Mouse (Mus musculus): ENCODE measurements at regions not wholly inside any gene's neighbourhood (a gene's known extent, or its start where the extent isn't known, plus 50 kb on each side); places are given as distances from the start of the nearest gene placed in this dataset.

- Histone ChIP-seq H3K4me2 (ENCODE audit: low read depth) (no peak overlapping the region), H3K4me3 (ENCODE audit: low read depth, low read length) (no peak overlapping the region), H3K9me3 (ENCODE audit: control insufficient read depth, low read length) (no peaks in the 10 kb centered on the region), H3K27ac (ENCODE audit: low read depth, low read length) (no peak overlapping the region), H3K9ac (ENCODE audit: low read length) (no peak overlapping the region), H3K36me3 (ENCODE audit: control insufficient read depth, insufficient read depth, low read length) (no peaks in the 10 kb centered on the region), H3K4me1 (ENCODE audit: control insufficient read depth, insufficient read depth, low read length) (no peaks in the 10 kb centered on the region), H3K27me3 (ENCODE audit: control insufficient read depth, insufficient read depth, low read length) (no peaks in the 10 kb centered on the region)
- DNase-seq (ENCODE audit: low spot score): no peak
- no peak for ATAC-seq (ENCODE audit: insufficient read depth, low FRiP score, low TSS enrichment)
Measured at GRCm38 (mm10) chr10:38419771-38420170, 401.8 kb downstream of the Rfpl4b start.

DNA sequence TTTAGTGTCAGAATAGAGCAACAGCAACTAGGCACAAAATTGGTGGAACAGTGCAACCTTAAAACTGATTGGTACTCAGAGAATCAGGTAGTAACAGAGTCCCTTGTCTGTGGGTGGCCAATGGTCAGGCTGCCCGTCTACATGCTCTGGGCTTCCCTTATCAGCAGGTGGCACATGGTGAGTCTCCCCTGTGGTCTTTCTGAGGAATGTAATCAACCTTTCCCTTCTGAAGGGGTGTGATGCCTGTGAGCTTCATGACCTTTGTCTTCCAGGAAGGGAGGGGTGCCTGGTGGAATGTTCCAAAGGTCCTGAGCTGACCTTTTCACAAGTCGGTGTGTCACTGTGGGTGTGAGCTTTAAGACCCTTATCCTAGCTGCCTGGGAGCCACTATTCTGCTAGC is 438.4 kb downstream of the Rfpl4b start:
- no peak overlapping the region for H3K4me3 ChIP-seq (ENCODE audit: low read depth, low read length)
- H3K9ac ChIP-seq (ENCODE audit: low read length): no peak overlapping the region
- no peak overlapping the region for H3K4me2 ChIP-seq (ENCODE audit: low read depth)
- no peak for ATAC-seq (ENCODE audit: insufficient read depth, low FRiP score, low TSS enrichment)
- H3K4me1 ChIP-seq (ENCODE audit: control insufficient read depth, insufficient read depth, low read length): no peaks in the 10 kb centered on the region
- H3K27ac ChIP-seq (ENCODE audit: low read depth, low read length): no peak overlapping the region
- H3K27me3 ChIP-seq (ENCODE audit: control insufficient read depth, insufficient read depth, low read length): no peaks in the 10 kb centered on the region
- WGBS: 61% methylated on average over 2 of the region's 2 CpGs
- no peaks in the 10 kb centered on the region for H3K36me3 ChIP-seq (ENCODE audit: control insufficient read depth, insufficient read depth, low read length)
- H3K9me3 ChIP-seq (ENCODE audit: control insufficient read depth, low read length): no peaks in the 10 kb centered on the region
- no peak for DNase-seq (ENCODE audit: low spot score)

DNA sequence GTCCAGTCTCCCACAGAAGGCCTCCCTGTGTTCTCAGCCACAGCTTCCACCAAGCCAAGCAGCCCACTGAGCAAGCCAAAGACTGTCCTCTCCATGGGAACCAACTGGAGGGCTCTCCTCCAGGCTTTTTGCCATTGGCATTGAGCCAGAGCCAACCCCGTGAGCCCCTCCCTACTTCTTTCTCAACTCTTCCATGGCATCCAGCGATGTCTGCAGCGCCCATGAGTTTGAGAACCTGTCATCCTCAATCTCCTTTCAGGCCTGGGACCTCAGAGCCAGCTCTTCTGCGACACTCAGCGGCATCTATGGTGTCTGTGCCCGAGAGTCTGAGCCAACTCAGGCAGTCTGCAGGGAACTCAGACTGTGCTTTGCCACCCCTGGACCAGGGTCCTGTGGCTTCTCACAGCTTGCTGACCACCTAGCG is 439.7 kb downstream of the Rfpl4b start:
- Histone ChIP-seq H3K9me3 (ENCODE audit: control insufficient read depth, low read length) (no peaks in the 10 kb centered on the region), H3K9ac (ENCODE audit: low read length) (no peak overlapping the region)
- ATAC-seq (ENCODE audit: insufficient read depth, low FRiP score, low TSS enrichment): no peak

DNA sequence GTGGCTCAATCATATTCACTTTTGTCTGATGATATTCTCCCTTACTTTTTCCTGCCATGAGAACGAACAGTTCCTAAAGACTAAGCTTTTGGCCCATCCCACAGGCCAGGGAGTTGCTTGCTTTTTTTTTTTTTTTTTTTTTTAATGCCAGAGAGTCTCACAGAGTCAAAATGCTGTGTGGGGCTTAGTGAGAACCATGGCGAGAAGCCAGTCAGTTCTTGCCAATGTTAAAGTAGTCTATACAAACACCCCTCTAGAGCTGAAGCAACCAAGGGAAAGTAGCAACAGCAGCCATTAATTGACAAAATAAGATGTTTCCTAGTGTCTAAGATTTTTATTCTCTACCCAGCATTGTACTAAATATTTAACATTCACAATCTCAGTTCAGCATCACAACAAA is 441.2 kb downstream of the Rfpl4b start:
- no peaks in the 10 kb centered on the region for H3K4me1 ChIP-seq (ENCODE audit: control insufficient read depth, insufficient read depth, low read length)
- no peaks in the 10 kb centered on the region for H3K36me3 ChIP-seq (ENCODE audit: control insufficient read depth, insufficient read depth, low read length)
- no peak overlapping the region for H3K27ac ChIP-seq (ENCODE audit: low read depth, low read length)
- H3K9me3 ChIP-seq (ENCODE audit: control insufficient read depth, low read length): no peaks in the 10 kb centered on the region
- H3K4me2 ChIP-seq (ENCODE audit: low read depth): no peak overlapping the region
- ATAC-seq (ENCODE audit: insufficient read depth, low FRiP score, low TSS enrichment): no peak
- no peak overlapping the region for H3K9ac ChIP-seq (ENCODE audit: low read length)
- H3K4me3 ChIP-seq (ENCODE audit: low read depth, low read length): no peak overlapping the region
- WGBS: 84% methylated on average over 2 of the region's 2 CpGs
- DNase-seq (ENCODE audit: low spot score): no peak
- no peaks in the 10 kb centered on the region for H3K27me3 ChIP-seq (ENCODE audit: control insufficient read depth, insufficient read depth, low read length)

More for the DNA sequence above, 439.7 kb downstream of the Rfpl4b start:
- Histone ChIP-seq H3K36me3 (ENCODE audit: control insufficient read depth, insufficient read depth, low read length) (no peaks in the 10 kb centered on the region), H3K27ac (ENCODE audit: low read depth, low read length) (no peak overlapping the region), H3K4me2 (ENCODE audit: low read depth) (no peak overlapping the region), H3K4me3 (ENCODE audit: low read depth, low read length) (no peak overlapping the region), H3K4me1 (ENCODE audit: control insufficient read depth, insufficient read depth, low read length) (no peaks in the 10 kb centered on the region), H3K27me3 (ENCODE audit: control insufficient read depth, insufficient read depth, low read length) (no peaks in the 10 kb centered on the region)
- 91% methylated on average over 7 of the region's 7 CpGs for WGBS
- no peak for DNase-seq (ENCODE audit: low spot score)

DNA sequence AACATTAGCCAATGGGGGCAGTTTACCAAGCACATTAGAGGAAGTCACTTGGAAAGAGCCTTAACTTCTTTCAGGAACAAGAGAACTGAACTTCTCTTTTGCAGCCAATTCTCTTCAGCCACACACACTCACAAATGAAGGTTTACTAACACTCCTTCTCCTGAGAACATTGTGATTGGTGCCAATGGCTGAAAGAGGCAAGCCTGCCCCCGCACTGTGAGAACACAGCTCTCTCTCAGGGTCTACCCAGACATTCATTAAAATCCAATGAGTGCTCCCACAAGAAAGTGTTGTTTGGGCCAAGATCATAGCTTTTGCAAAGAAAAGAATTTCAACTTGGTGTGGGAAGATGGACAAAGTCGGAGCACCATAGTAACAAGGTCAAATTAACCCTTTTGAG is 454.8 kb downstream of the Rfpl4b start:
- no peaks in the 10 kb centered on the region for H3K27me3 ChIP-seq (ENCODE audit: control insufficient read depth, insufficient read depth, low read length)
- H3K4me1 ChIP-seq (ENCODE audit: control insufficient read depth, insufficient read depth, low read length): no peaks in the 10 kb centered on the region
- no peaks in the 10 kb centered on the region for H3K36me3 ChIP-seq (ENCODE audit: control insufficient read depth, insufficient read depth, low read length)
- ATAC-seq (ENCODE audit: insufficient read depth, low FRiP score, low TSS enrichment) (no peak), DNase-seq (ENCODE audit: low spot score) (no peak)
- no peak overlapping the region for H3K27ac ChIP-seq (ENCODE audit: low read depth, low read length)
- no peak overlapping the region for H3K4me2 ChIP-seq (ENCODE audit: low read depth)
- 97% methylated on average over 2 of the region's 2 CpGs for WGBS
- no peak overlapping the region for H3K4me3 ChIP-seq (ENCODE audit: low read depth, low read length)
- H3K9ac ChIP-seq (ENCODE audit: low read length): no peak overlapping the region
- no peaks in the 10 kb centered on the region for H3K9me3 ChIP-seq (ENCODE audit: control insufficient read depth, low read length)

DNA sequence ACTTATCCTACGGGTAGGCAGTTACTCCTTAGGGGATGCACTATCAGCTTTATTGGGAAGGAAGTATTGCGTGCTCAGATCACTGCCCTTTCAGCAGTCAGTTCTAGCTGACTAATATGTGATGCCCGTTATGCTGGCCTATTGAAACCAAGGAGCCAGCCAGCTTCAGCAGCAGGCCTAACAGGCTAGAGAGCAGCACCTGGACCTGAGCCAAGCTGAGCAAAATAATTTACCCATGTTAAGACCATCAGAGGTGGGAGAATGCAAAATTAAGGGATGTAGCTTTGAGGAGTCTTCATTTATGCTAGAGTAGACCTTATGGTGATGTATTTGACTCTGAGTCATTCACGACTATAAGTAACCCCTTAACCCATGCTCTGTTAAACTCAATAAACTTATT is 456.7 kb downstream of the Rfpl4b start:
- Histone ChIP-seq H3K27me3 (ENCODE audit: control insufficient read depth, insufficient read depth, low read length) (no peaks in the 10 kb centered on the region), H3K4me1 (ENCODE audit: control insufficient read depth, insufficient read depth, low read length) (no peaks in the 10 kb centered on the region), H3K9ac (ENCODE audit: low read length) (no peak overlapping the region), H3K4me3 (ENCODE audit: low read depth, low read length) (no peak overlapping the region), H3K4me2 (ENCODE audit: low read depth) (no peak overlapping the region), H3K9me3 (ENCODE audit: control insufficient read depth, low read length) (no peaks in the 10 kb centered on the region), H3K36me3 (ENCODE audit: control insufficient read depth, insufficient read depth, low read length) (no peaks in the 10 kb centered on the region), H3K27ac (ENCODE audit: low read depth, low read length) (no peak overlapping the region)
- no peak for ATAC-seq (ENCODE audit: insufficient read depth, low FRiP score, low TSS enrichment)
- no peak for DNase-seq (ENCODE audit: low spot score)
- WGBS: 92% methylated on average over 4 of the region's 4 CpGs

GRCm38 (mm10) chr10:38357539-38358232 is 463.9 kb downstream of the Rfpl4b start:
- 70% methylated on average over 1 of the region's 1 CpGs for WGBS
- DNase-seq (ENCODE audit: low spot score) (no peak), ATAC-seq (ENCODE audit: insufficient read depth, low FRiP score, low TSS enrichment) (peak; percentile 27; the same call in 1 of the 2 replicates)
- Histone ChIP-seq H3K4me1 (ENCODE audit: control insufficient read depth, insufficient read depth, low read length) (no peaks in the 10 kb centered on the region), H3K9me3 (ENCODE audit: control insufficient read depth, low read length) (no peaks in the 10 kb centered on the region), H3K27me3 (ENCODE audit: control insufficient read depth, insufficient read depth, low read length) (no peaks in the 10 kb centered on the region), H3K4me2 (ENCODE audit: low read depth) (no peak overlapping the region), H3K36me3 (ENCODE audit: control insufficient read depth, insufficient read depth, low read length) (no peaks in the 10 kb centered on the region), H3K4me3 (ENCODE audit: low read depth, low read length) (no peak overlapping the region), H3K9ac (ENCODE audit: low read length) (no peak overlapping the region), H3K27ac (ENCODE audit: low read depth, low read length) (no peak overlapping the region)

- ATAC-seq (ENCODE audit: insufficient read depth, low FRiP score, low TSS enrichment): no peak
- Histone ChIP-seq H3K4me2 (ENCODE audit: low read depth) (no peak overlapping the region), H3K27me3 (ENCODE audit: control insufficient read depth, insufficient read depth, low read length) (no peaks in the 10 kb centered on the region), H3K9ac (ENCODE audit: low read length) (no peak overlapping the region), H3K4me1 (ENCODE audit: control insufficient read depth, insufficient read depth, low read length) (no peaks in the 10 kb centered on the region), H3K9me3 (ENCODE audit: control insufficient read depth, low read length) (no peaks in the 10 kb centered on the region), H3K27ac (ENCODE audit: low read depth, low read length) (no peak overlapping the region), H3K4me3 (ENCODE audit: low read depth, low read length) (no peak overlapping the region), H3K36me3 (ENCODE audit: control insufficient read depth, insufficient read depth, low read length) (no peaks in the 10 kb centered on the region)
- WGBS: 62% methylated on average over 2 of the region's 2 CpGs
- no peak for DNase-seq (ENCODE audit: low spot score)
Measured at GRCm38 (mm10) chr10:38353973-38354372, 467.6 kb downstream of the Rfpl4b start.

DNA sequence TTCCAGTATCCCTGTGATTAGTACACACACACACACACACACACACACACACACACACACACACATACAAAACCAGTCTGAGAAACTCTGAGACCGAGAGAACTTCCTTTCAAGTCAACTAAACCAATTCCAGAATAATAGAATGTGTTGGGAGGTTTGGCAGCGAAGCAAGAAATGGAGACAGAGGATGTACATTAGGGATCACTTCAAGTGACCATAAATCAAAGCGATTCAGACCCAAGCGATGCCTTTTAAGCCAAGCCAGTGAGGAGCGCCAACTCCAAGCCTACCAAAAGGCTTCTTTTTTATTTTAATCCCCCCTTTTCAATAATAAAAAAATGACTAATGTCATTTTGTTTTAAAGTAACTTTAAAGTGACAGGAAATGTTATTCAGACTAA is 468.1 kb downstream of the Rfpl4b start:
- H3K27me3 ChIP-seq (ENCODE audit: control insufficient read depth, insufficient read depth, low read length): no peaks in the 10 kb centered on the region
- H3K4me1 ChIP-seq (ENCODE audit: control insufficient read depth, insufficient read depth, low read length): no peaks in the 10 kb centered on the region
- no peaks in the 10 kb centered on the region for H3K9me3 ChIP-seq (ENCODE audit: control insufficient read depth, low read length)
- DNase-seq (ENCODE audit: low spot score) (no peak), ATAC-seq (ENCODE audit: insufficient read depth, low FRiP score, low TSS enrichment) (no peak)
- no peak overlapping the region for H3K9ac ChIP-seq (ENCODE audit: low read length)
- 60% methylated on average over 5 of the region's 5 CpGs for WGBS
- H3K4me2 ChIP-seq (ENCODE audit: low read depth): no peak overlapping the region
- H3K36me3 ChIP-seq (ENCODE audit: control insufficient read depth, insufficient read depth, low read length): no peaks in the 10 kb centered on the region
- no peak overlapping the region for H3K4me3 ChIP-seq (ENCODE audit: low read depth, low read length)
- H3K27ac ChIP-seq (ENCODE audit: low read depth, low read length): no peak overlapping the region

Data from neural tube, embryonic 11.5 days (tissue).